Mouse (Mus musculus) thymus, postnatal 4 days (tissue): ENCODE measurements around the gene Igdcc4.

Source experiments
- DNase-seq: peaks from one replicate; pipeline ENCODE4 v3.0.0; 2021

Igdcc4 gene

GRCm38 (mm10) chr9:65161881-65162280, 60.6 kb downstream of the Igdcc4 start:
- DNase-seq, result no peak

- DNase-seq, result peak; percentile 27
These were observed 61.7 kb downstream of the Igdcc4 start for GRCm38 (mm10) chr9:65162711-65163639.

GRCm38 (mm10) chr9:65164870-65165269, 63.6 kb downstream of the Igdcc4 start:
- DNase-seq, result no peak

- no peak for DNase-seq
These were observed 65.1 kb downstream of the Igdcc4 start for GRCm38 (mm10) chr9:65166386-65166785.

GRCm38 (mm10) chr9:65168534-65168933, 67.2 kb downstream of the Igdcc4 start:
- no peak for DNase-seq

- DNase-seq, result no peak
These were observed 67.7 kb downstream of the Igdcc4 start for GRCm38 (mm10) chr9:65168952-65169351.

GRCm38 (mm10) chr9:65172654-65173053, 71.4 kb downstream of the Igdcc4 start:
- DNase-seq, result no peak

GRCm38 (mm10) chr9:65175234-65175938, 74.1 kb downstream of the Igdcc4 start:
- no peak for DNase-seq

GRCm38 (mm10) chr9:65175939-65176871, 74.9 kb downstream of the Igdcc4 start:
- no peak for DNase-seq

GRCm38 (mm10) chr9:65177497-65177896, 76.2 kb downstream of the Igdcc4 start:
- no peak for DNase-seq

- DNase-seq, result no peak
These were observed 76.6 kb downstream of the Igdcc4 start for GRCm38 (mm10) chr9:65177912-65178311.

GRCm38 (mm10) chr9:65178336-65179213, 77.3 kb downstream of the Igdcc4 start:
- no peak for DNase-seq

- DNase-seq, result no peak
These were observed 78.7 kb downstream of the Igdcc4 start for GRCm38 (mm10) chr9:65179817-65180624.
